ENCODE assay signal across 8 mouse cellular contexts in genomic region chr11:117177303-117177979, GRCm38 (mm10). TPM values are rescaled to one million over a fixed set of nuclear protein-coding genes. Genes with fewer than 3 reads are reported as not detected.
DNase-seq lines count a peak whose midpoint lies in the region; ATAC-seq and TF ChIP-seq lines count a peak whose summit lies in the region.

No protein-coding gene starts in this region.

- no peak overlapping the region for H3K9ac ChIP-seq in heart, postnatal 0 days (replicated peaks; ENCODE audit: low read depth, low read length)
- H3K9ac ChIP-seq in liver, embryonic 15.5 days = no peak overlapping the region
- H3K9ac ChIP-seq in neural tube, embryonic 12.5 days = no peak overlapping the region
- H3K9ac ChIP-seq in stomach, postnatal 0 days (ENCODE audit: low read length) = no peak overlapping the region

- H3K27me3 ChIP-seq in forebrain, embryonic 10.5 days (ENCODE audit: poor library complexity, severe bottlenecking) = no peaks in the 10 kb centered on the region
- no peaks in the 10 kb centered on the region for H3K27me3 ChIP-seq in heart, postnatal 0 days (ENCODE audit: control insufficient read depth, insufficient read depth, low read length)
- no peaks in the 10 kb centered on the region for H3K27me3 ChIP-seq in liver, embryonic 15.5 days
- no peaks in the 10 kb centered on the region for H3K27me3 ChIP-seq in neural tube, embryonic 12.5 days (replicated peaks)
- no peaks in the 10 kb centered on the region for H3K27me3 ChIP-seq in stomach, postnatal 0 days (ENCODE audit: control insufficient read depth, insufficient read depth, low read length)

- no peak overlapping the region for H3K27ac ChIP-seq in forebrain, embryonic 10.5 days
- H3K27ac ChIP-seq in heart, postnatal 0 days (ENCODE audit: low read depth) = no peak overlapping the region
- H3K27ac ChIP-seq in liver, embryonic 15.5 days (replicated peaks) = no peak overlapping the region
- no peak overlapping the region for H3K27ac ChIP-seq in neural tube, embryonic 12.5 days
- no peak overlapping the region for H3K27ac ChIP-seq in stomach, postnatal 0 days (replicated peaks)

- WGBS in forebrain, embryonic 10.5 days = 67% methylated on average over 8 of the region's 11 CpGs
- 57% methylated on average over 8 of the region's 11 CpGs for WGBS in heart, postnatal 0 days
- WGBS in liver, embryonic 15.5 days (ENCODE audit: insufficient replicate concordance) = 47% methylated on average over 9 of the region's 11 CpGs
- 63% methylated on average over 8 of the region's 11 CpGs for WGBS in neural tube, embryonic 12.5 days
- WGBS in stomach, postnatal 0 days = 52% methylated on average over 8 of the region's 11 CpGs

- TF ChIP-seq CTCF in heart, postnatal 0 days (IDR thresholded peaks at IDR 0.05; ENCODE audit: low read depth) = peak; percentile 81
- peak; percentile 83 for TF ChIP-seq CTCF in stomach, postnatal 0 days (IDR thresholded peaks at IDR 0.05; ENCODE audit: low read depth)

- H3K4me2 ChIP-seq in heart, postnatal 0 days (ENCODE audit: low read depth, low read length) = no peak overlapping the region
- no peak overlapping the region for H3K4me2 ChIP-seq in liver, embryonic 15.5 days
- no peak overlapping the region for H3K4me2 ChIP-seq in neural tube, embryonic 12.5 days (replicated peaks)
- no peak overlapping the region for H3K4me2 ChIP-seq in stomach, postnatal 0 days (replicated peaks; ENCODE audit: low read depth)

- DNase-seq in B cell, adult 2 months = peak; percentile 87
- DNase-seq in brain, adult 2 months (ENCODE audit: low read depth, low spot score) = peak; percentile 95
- peak; percentile 86 for DNase-seq in forebrain, embryonic 10.5 days (ENCODE audit: extremely low spot score, low spot score)
- peak; percentile 82 for DNase-seq in heart, postnatal 0 days (ENCODE audit: low spot score)
- DNase-seq in kidney, postnatal 36 days = peak; percentile 92 to 98
- DNase-seq in stomach, postnatal 0 days (ENCODE audit: low spot score) = peak; percentile 92

- no peaks in the 10 kb centered on the region for H3K36me3 ChIP-seq in forebrain, embryonic 10.5 days (replicated peaks)
- H3K36me3 ChIP-seq in heart, postnatal 0 days (replicated peaks; ENCODE audit: control insufficient read depth, insufficient read depth, low read length) = no peaks in the 10 kb centered on the region
- no peaks in the 10 kb centered on the region for H3K36me3 ChIP-seq in liver, embryonic 15.5 days (replicated peaks)
- H3K36me3 ChIP-seq in neural tube, embryonic 12.5 days = no peaks in the 10 kb centered on the region
- no peaks in the 10 kb centered on the region for H3K36me3 ChIP-seq in stomach, postnatal 0 days (ENCODE audit: control insufficient read depth, insufficient read depth, low read length)

- H3K4me3 ChIP-seq in forebrain, embryonic 10.5 days = no peak overlapping the region
- H3K4me3 ChIP-seq in heart, postnatal 0 days (ENCODE audit: low read depth, low read length) = no peak overlapping the region
- no peak overlapping the region for H3K4me3 ChIP-seq in liver, embryonic 15.5 days (replicated peaks)
- no peak overlapping the region for H3K4me3 ChIP-seq in neural tube, embryonic 12.5 days
- H3K4me3 ChIP-seq in stomach, postnatal 0 days (ENCODE audit: low read depth, low read length) = no peak overlapping the region

- peaks cover 40% of the 10 kb centered on the region for H3K4me1 ChIP-seq in forebrain, embryonic 10.5 days
- H3K4me1 ChIP-seq in heart, postnatal 0 days (ENCODE audit: control insufficient read depth, insufficient read depth) = peaks cover 6% of the 10 kb centered on the region; the same call in 1 of the 2 replicates
- H3K4me1 ChIP-seq in liver, embryonic 15.5 days (replicated peaks) = peaks cover 7% of the 10 kb centered on the region
- peaks cover 9% of the 10 kb centered on the region; the same call in 1 of the 2 replicates for H3K4me1 ChIP-seq in neural tube, embryonic 12.5 days
- no peaks in the 10 kb centered on the region for H3K4me1 ChIP-seq in stomach, postnatal 0 days (replicated peaks; ENCODE audit: control insufficient read depth, insufficient read depth)

- TF ChIP-seq EP300 in heart, postnatal 0 days (IDR thresholded peaks at IDR 0.05; ENCODE audit: low read depth) = no peak
- no peak for TF ChIP-seq EP300 in stomach, postnatal 0 days (optimal IDR thresholded peaks at IDR 0.05)

- ATAC-seq in heart, postnatal 0 days (ENCODE audit: insufficient read depth, low read depth) = peak; percentile 80; the same call in 1 of the 2 replicates
- ATAC-seq in liver, embryonic 15.5 days (ENCODE audit: insufficient read depth) = peak; percentile 42; the same call in 1 of the 2 replicates
- peak; percentile 71; the same call in 1 of the 2 replicates for ATAC-seq in neural tube, embryonic 12.5 days (ENCODE audit: low FRiP score, low read depth)
- ATAC-seq in stomach, postnatal 0 days (ENCODE audit: low FRiP score, low TSS enrichment) = peak; percentile 85

- peaks cover 27% of the 10 kb centered on the region for H3K9me3 ChIP-seq in forebrain, embryonic 10.5 days
- H3K9me3 ChIP-seq in heart, postnatal 0 days (replicated peaks; ENCODE audit: control insufficient read depth, low read length) = peaks cover 8% of the 10 kb centered on the region
- H3K9me3 ChIP-seq in liver, embryonic 15.5 days (replicated peaks) = no peaks in the 10 kb centered on the region
- peaks cover 20% of the 10 kb centered on the region for H3K9me3 ChIP-seq in neural tube, embryonic 12.5 days
- 0 out of 2 replicates have a peak, but pooled peaks cover 2% of the 10 kb centered on the region for H3K9me3 ChIP-seq in stomach, postnatal 0 days (ENCODE audit: control insufficient read depth, low read length)

RNA-seq across cellular contexts. Expression of gene Sept9, which starts 22.0 kb away (rescaled TPM):
- polyA plus RNA-seq in forebrain, embryonic 10.5 days (2016; fragmentation: Nextera tagmentation; extraction: Ambion mirVana) = 206 and 211 TPM in 2 replicates
- 57.8 and 64.2 TPM in 2 replicates for total RNA-seq in heart, postnatal 0 days (2014; rRNA removed; ENCODE audit: low replicate concordance)
- 30.5 and 31.6 TPM in 2 replicates for polyA plus RNA-seq in heart, postnatal 0 days (2015; fragmentation: Nextera tagmentation; extraction: Ambion mirVana)
- polyA plus RNA-seq in liver, embryonic 15.5 days (2015; fragmentation: Nextera tagmentation; extraction: Ambion mirVana) = 41.0 and 41.9 TPM in 2 replicates
- polyA plus RNA-seq in neural tube, embryonic 12.5 days (2016; fragmentation: Nextera tagmentation; extraction: Ambion mirVana) = 164 and 165 TPM in 2 replicates
- 42.9 and 46.2 TPM in 2 replicates for polyA plus RNA-seq in stomach, postnatal 0 days (2015; fragmentation: Nextera tagmentation; extraction: Ambion mirVana)
